Mouse (Mus musculus) left cerebral cortex, adult 11 months (tissue): ENCODE results near the gene Atxn1l.

ENCODE experiments used
- DNase-seq: peaks from one replicate; pipeline ENCODE4 v3.0.0; 2022; ENCODE audit warnings: low spot score

The Atxn1l gene

GRCm38 (mm10) chr8:109731012-109731411 is 6.5 kb downstream of the Atxn1l start:
- DNase-seq = no peak

GRCm38 (mm10) chr8:109725106-109725505 is 12.4 kb downstream of the Atxn1l start:
- no peak for DNase-seq

GRCm38 (mm10) chr8:109714961-109715360 is 22.6 kb downstream of the Atxn1l start:
- DNase-seq = no peak

- no peak for DNase-seq
These were observed 25.0 kb downstream of the Atxn1l start for GRCm38 (mm10) chr8:109712521-109712920.

GRCm38 (mm10) chr8:109707921-109708320 is 29.6 kb downstream of the Atxn1l start:
- DNase-seq = no peak

GRCm38 (mm10) chr8:109706874-109707237 is 30.7 kb downstream of the Atxn1l start:
- DNase-seq = peak; percentile 45

- no peak for DNase-seq
These were observed 31.3 kb downstream of the Atxn1l start for GRCm38 (mm10) chr8:109706076-109706873.

- DNase-seq = peak; percentile 86
These were observed 32.0 kb downstream of the Atxn1l start, which contains the start of gene Zfp821 for GRCm38 (mm10) chr8:109705320-109706075. Zfp821 (plus strand) TSS chr8:109705546.

GRCm38 (mm10) chr8:109704565-109705319 is 32.8 kb downstream of the Atxn1l start:
- DNase-seq = no peak

GRCm38 (mm10) chr8:109698477-109698876 is 39.1 kb downstream of the Atxn1l start:
- DNase-seq = no peak

GRCm38 (mm10) chr8:109697754-109698153 is 39.8 kb downstream of the Atxn1l start:
- no peak for DNase-seq

GRCm38 (mm10) chr8:109694154-109694553 is 43.4 kb downstream of the Atxn1l start:
- no peak for DNase-seq

- peak; percentile 95 for DNase-seq
These were observed 44.2 kb downstream of the Atxn1l start, which contains the start of gene Ist1 for GRCm38 (mm10) chr8:109693146-109693900. Ist1 (minus strand) TSS chr8:109693260.

GRCm38 (mm10) chr8:109692443-109693145 is 44.9 kb downstream of the Atxn1l start:
- DNase-seq = no peak

GRCm38 (mm10) chr8:109691769-109692168 is 45.8 kb downstream of the Atxn1l start:
- DNase-seq = no peak

GRCm38 (mm10) chr8:109687248-109687647 is 50.3 kb downstream of the Atxn1l start:
- DNase-seq = no peak

GRCm38 (mm10) chr8:109682120-109682519 is 55.4 kb downstream of the Atxn1l start:
- no peak for DNase-seq

GRCm38 (mm10) chr8:109681535-109681934 is 56.0 kb downstream of the Atxn1l start:
- no peak for DNase-seq
